Mouse (Mus musculus) B cell, adult 2 months (primary cell): Measurements from ENCODE around the gene Fmc1.

Experiments used
- DNase-seq, 2 experiments: peaks; one replicate each; pipeline ENCODE4 v3.0.0; 2022

Gene Fmc1

GRCm38 (mm10) chr6:38551989-38552635 is 18.8 kb downstream of the Fmc1 start:
- DNase-seq = peak; percentile 96 to 97

GRCm38 (mm10) chr6:38552636-38553000 is 19.3 kb downstream of the Fmc1 start:
- no peak for DNase-seq

- peak; percentile 39 to 55 for DNase-seq
These were observed 42.8 kb downstream of the Fmc1 start for GRCm38 (mm10) chr6:38576096-38576495.

- no peak for DNase-seq
These were observed 47.0 kb downstream of the Fmc1 start for GRCm38 (mm10) chr6:38580112-38580857.

GRCm38 (mm10) chr6:38581711-38582110 is 48.4 kb downstream of the Fmc1 start:
- no peak for DNase-seq
